Mouse (Mus musculus): ENCODE measurements around the gene Tcerg1l. TPM values are rescaled to one million over a fixed set of nuclear protein-coding genes. Genes with fewer than 3 reads are reported as not detected.

Tcerg1l gene
- polyA plus RNA-seq, 1 experiment from 2014 or later = 1.4 TPM

- Histone ChIP-seq H3K27ac (no peak overlapping the region), H3K27me3 (ENCODE audit: insufficient read depth, poor library complexity, severe bottlenecking) (no peaks in the 10 kb centered on the region), H3K4me3 (no peak overlapping the region), H3K9me3 (no peaks in the 10 kb centered on the region), H3K4me1 (no peaks in the 10 kb centered on the region), H3K36me3 (no peaks in the 10 kb centered on the region)
- DNase-seq (ENCODE audit: low spot score) = no peak
- WGBS = 76% methylated on average over 5 of the region's 5 CpGs
Observed at GRCm38 (mm10) chr7:138248612-138249011, 148.9 kb downstream of the Tcerg1l start.

GRCm38 (mm10) chr7:138248176-138248575 lies 149.4 kb downstream of the Tcerg1l start:
- Histone ChIP-seq H3K4me3 (no peak overlapping the region), H3K27me3 (ENCODE audit: insufficient read depth, poor library complexity, severe bottlenecking) (no peaks in the 10 kb centered on the region), H3K9me3 (no peaks in the 10 kb centered on the region), H3K4me1 (no peaks in the 10 kb centered on the region), H3K27ac (no peak overlapping the region), H3K36me3 (no peaks in the 10 kb centered on the region)
- WGBS = 64% methylated on average over 3 of the region's 3 CpGs
- no peak for DNase-seq (ENCODE audit: low spot score)

GRCm38 (mm10) chr7:138246684-138247083 lies 150.8 kb downstream of the Tcerg1l start:
- no peaks in the 10 kb centered on the region for H3K4me1 ChIP-seq
- WGBS = 45% methylated on average over 2 of the region's 2 CpGs
- no peak for DNase-seq (ENCODE audit: low spot score)
- no peaks in the 10 kb centered on the region for H3K36me3 ChIP-seq
- H3K27ac ChIP-seq = no peak overlapping the region
- H3K4me3 ChIP-seq = no peak overlapping the region
- H3K9me3 ChIP-seq = no peaks in the 10 kb centered on the region
- H3K27me3 ChIP-seq (ENCODE audit: insufficient read depth, poor library complexity, severe bottlenecking) = no peaks in the 10 kb centered on the region

GRCm38 (mm10) chr7:138242229-138242628 lies 155.3 kb downstream of the Tcerg1l start:
- no peak for DNase-seq (ENCODE audit: low spot score)
- H3K27ac ChIP-seq = no peak overlapping the region
- no peak overlapping the region for H3K4me3 ChIP-seq
- 79% methylated on average over 5 of the region's 5 CpGs for WGBS
- no peaks in the 10 kb centered on the region for H3K36me3 ChIP-seq
- no peaks in the 10 kb centered on the region for H3K27me3 ChIP-seq (ENCODE audit: insufficient read depth, poor library complexity, severe bottlenecking)
- no peaks in the 10 kb centered on the region for H3K9me3 ChIP-seq
- 0 out of 2 replicates have a peak, but pooled peaks cover 7% of the 10 kb centered on the region for H3K4me1 ChIP-seq

- Histone ChIP-seq H3K4me3 (no peak overlapping the region), H3K4me1 (0 out of 2 replicates have a peak, but pooled peaks cover 7% of the 10 kb centered on the region), H3K36me3 (no peaks in the 10 kb centered on the region), H3K9me3 (no peaks in the 10 kb centered on the region), H3K27me3 (ENCODE audit: insufficient read depth, poor library complexity, severe bottlenecking) (no peaks in the 10 kb centered on the region), H3K27ac (no peak overlapping the region)
- no peak for DNase-seq (ENCODE audit: low spot score)
- 48% methylated on average over 5 of the region's 5 CpGs for WGBS
Observed at GRCm38 (mm10) chr7:138237708-138238225, 159.8 kb downstream of the Tcerg1l start.

GRCm38 (mm10) chr7:138224252-138224651 lies 173.3 kb downstream of the Tcerg1l start:
- 67% methylated on average over 3 of the region's 3 CpGs for WGBS
- DNase-seq (ENCODE audit: low spot score) = no peak
- H3K27ac ChIP-seq = no peak overlapping the region
- no peaks in the 10 kb centered on the region for H3K27me3 ChIP-seq (ENCODE audit: insufficient read depth, poor library complexity, severe bottlenecking)
- H3K4me1 ChIP-seq = 0 out of 2 replicates have a peak, but pooled peaks cover 9% of the 10 kb centered on the region
- no peaks in the 10 kb centered on the region for H3K36me3 ChIP-seq
- no peaks in the 10 kb centered on the region for H3K9me3 ChIP-seq
- H3K4me3 ChIP-seq = no peak overlapping the region

- Histone ChIP-seq H3K4me3 (no peak overlapping the region), H3K4me1 (peaks cover 13% of the 10 kb centered on the region; the same call in 1 of the 2 replicates), H3K36me3 (no peaks in the 10 kb centered on the region), H3K27me3 (ENCODE audit: insufficient read depth, poor library complexity, severe bottlenecking) (no peaks in the 10 kb centered on the region), H3K9me3 (no peaks in the 10 kb centered on the region), H3K27ac (no peak overlapping the region)
- DNase-seq (ENCODE audit: low spot score) = no peak
- WGBS = 72% methylated on average over 4 of the region's 4 CpGs
Observed at GRCm38 (mm10) chr7:138222951-138223350, 174.6 kb downstream of the Tcerg1l start.

GRCm38 (mm10) chr7:138217556-138218098 lies 179.9 kb downstream of the Tcerg1l start:
- 69% methylated on average over 6 of the region's 6 CpGs for WGBS
- H3K9me3 ChIP-seq = no peaks in the 10 kb centered on the region
- DNase-seq (ENCODE audit: low spot score) = no peak
- peak overlapping the region; percentile 60 for H3K27ac ChIP-seq
- no peak overlapping the region for H3K4me3 ChIP-seq
- peaks cover 36% of the 10 kb centered on the region for H3K4me1 ChIP-seq
- no peaks in the 10 kb centered on the region for H3K36me3 ChIP-seq
- no peaks in the 10 kb centered on the region for H3K27me3 ChIP-seq (ENCODE audit: insufficient read depth, poor library complexity, severe bottlenecking)

- Histone ChIP-seq H3K4me1 (peaks cover 45% of the 10 kb centered on the region), H3K4me3 (no peak overlapping the region), H3K27ac (no peak overlapping the region), H3K36me3 (no peaks in the 10 kb centered on the region), H3K9me3 (no peaks in the 10 kb centered on the region), H3K27me3 (ENCODE audit: insufficient read depth, poor library complexity, severe bottlenecking) (no peaks in the 10 kb centered on the region)
- DNase-seq (ENCODE audit: low spot score) = no peak
- WGBS = 56% methylated on average over 15 of the region's 15 CpGs
Observed at GRCm38 (mm10) chr7:138215177-138215830, 182.2 kb downstream of the Tcerg1l start.

GRCm38 (mm10) chr7:138214710-138215109 lies 182.8 kb downstream of the Tcerg1l start:
- Histone ChIP-seq H3K27ac (no peak overlapping the region), H3K4me3 (no peak overlapping the region), H3K4me1 (peaks cover 45% of the 10 kb centered on the region), H3K9me3 (no peaks in the 10 kb centered on the region), H3K27me3 (ENCODE audit: insufficient read depth, poor library complexity, severe bottlenecking) (no peaks in the 10 kb centered on the region), H3K36me3 (no peaks in the 10 kb centered on the region)
- 76% methylated on average over 9 of the region's 9 CpGs for whole genome bisulfite sequencing
- no peak for DNase-seq (ENCODE audit: low spot score)

GRCm38 (mm10) chr7:138209769-138210168 lies 187.8 kb downstream of the Tcerg1l start:
- H3K4me3 ChIP-seq = peak overlapping the region; percentile 27; the same call in 1 of the 2 replicates
- no peaks in the 10 kb centered on the region for H3K36me3 ChIP-seq
- H3K9me3 ChIP-seq = no peaks in the 10 kb centered on the region
- peak; percentile 92 for DNase-seq (ENCODE audit: low spot score)
- H3K27me3 ChIP-seq (ENCODE audit: insufficient read depth, poor library complexity, severe bottlenecking) = no peaks in the 10 kb centered on the region
- 7% methylated on average over 5 of the region's 5 CpGs for WGBS
- peak overlapping the region; percentile 67; the same call in 1 of the 2 replicates for H3K27ac ChIP-seq
- H3K4me1 ChIP-seq = peaks cover 29% of the 10 kb centered on the region

- DNase-seq (ENCODE audit: low spot score) = no peak
- Histone ChIP-seq H3K27ac (no peak overlapping the region), H3K27me3 (ENCODE audit: insufficient read depth, poor library complexity, severe bottlenecking) (no peaks in the 10 kb centered on the region), H3K4me3 (no peak overlapping the region), H3K4me1 (peaks cover 22% of the 10 kb centered on the region), H3K9me3 (no peaks in the 10 kb centered on the region), H3K36me3 (no peaks in the 10 kb centered on the region)
- 73% methylated on average over 2 of the region's 2 CpGs for WGBS
Observed at GRCm38 (mm10) chr7:138205124-138205523, 192.4 kb downstream of the Tcerg1l start.

- no peak for DNase-seq (ENCODE audit: low spot score)
- Histone ChIP-seq H3K36me3 (no peaks in the 10 kb centered on the region), H3K27me3 (ENCODE audit: insufficient read depth, poor library complexity, severe bottlenecking) (no peaks in the 10 kb centered on the region), H3K27ac (no peak overlapping the region), H3K4me3 (no peak overlapping the region), H3K4me1 (0 out of 2 replicates have a peak, but pooled peaks cover 4% of the 10 kb centered on the region), H3K9me3 (no peaks in the 10 kb centered on the region)
- 84% methylated on average over 15 of the region's 15 CpGs for WGBS
Observed at GRCm38 (mm10) chr7:138202162-138202832, 195.2 kb downstream of the Tcerg1l start.

Data from heart, embryonic 10.5 days (tissue).